Mouse (Mus musculus) C2C12 (cell line): Measurements from ENCODE around the gene Celf2. TPM values are rescaled to one million over a fixed set of nuclear protein-coding genes. Genes with fewer than 3 reads are reported as not detected.

Experiments used
- H3K27me3 ChIP-seq: one replicate; pipeline ENCODE4 v1.6.1; 2011; ENCODE audit not compliant: control insufficient read depth, insufficient read depth, insufficient read length
- H3K36me3 ChIP-seq: one replicate; pipeline ENCODE4 v1.6.1; 2011; ENCODE audit not compliant: control insufficient read depth, insufficient read depth
- H3K4me3 ChIP-seq: one replicate; pipeline ENCODE4 v1.5.1; 2011; ENCODE audit warnings: mild to moderate bottlenecking, control low read depth; ENCODE audit not compliant: poor library complexity, insufficient read depth, severe bottlenecking
- H3K79me2 ChIP-seq: one replicate; pipeline ENCODE4 v1.6.1; 2011; ENCODE audit not compliant: control insufficient read depth, insufficient read depth
- H3K79me3 ChIP-seq: one replicate; pipeline ENCODE4 v1.6.1; 2011; ENCODE audit warnings: low read depth, control low read depth
- H3ac ChIP-seq: one replicate; pipeline ENCODE3; 2011; ENCODE audit warnings: low read depth; ENCODE audit not compliant: control insufficient read depth, insufficient read length
- CEBPB ChIP-seq: IDR thresholded peaks from one replicate; pipeline ENCODE4 v1.6.1; 2011; ENCODE audit warnings: low read depth, mild to moderate bottlenecking, control low read depth, moderate library complexity
- CTCF ChIP-seq: IDR thresholded peaks from one replicate; pipeline ENCODE4 v1.5.1; 2011; ENCODE audit not compliant: control insufficient read depth, insufficient read depth, insufficient read length
- FOSL1 ChIP-seq: IDR thresholded peaks from one replicate; pipeline ENCODE4 v1.8.0; 2011; ENCODE audit warnings: mild to moderate bottlenecking, low read length; ENCODE audit not compliant: poor library complexity, insufficient read depth, severe bottlenecking
- MAX ChIP-seq: IDR thresholded peaks from one replicate; pipeline ENCODE4 v1.6.1; 2011; ENCODE audit warnings: mild to moderate bottlenecking, control low read depth
- MYOD1 ChIP-seq: IDR thresholded peaks from one replicate; pipeline ENCODE4 v1.6.1; 2011; ENCODE audit warnings: low read depth; ENCODE audit not compliant: control insufficient read depth, insufficient read length
- MYOG ChIP-seq: IDR thresholded peaks from one replicate; pipeline ENCODE4 v1.6.1; 2011; ENCODE audit not compliant: control insufficient read depth, insufficient read length; ENCODE audit errors: extremely low read depth
- USF1 ChIP-seq: IDR thresholded peaks from one replicate; pipeline ENCODE4 v1.6.1; 2011; ENCODE audit warnings: low read depth, mild to moderate bottlenecking, control low read depth, moderate library complexity
- polyA plus RNA-seq: library from polyadenylated mRNA; unstranded; fragments of >200 nt; fragmentation: generic; extraction: Trizol; gene quantifications from one replicate; pipeline ENCODE4 v1.2.1, GENCODE M21; 2012; ENCODE audit warnings: missing spikeins

Gene Celf2
- polyA plus RNA-seq, 1 experiment = 14.3 TPM

GRCm38 (mm10) chr2:6602163-6602562 is 907.2 kb downstream of the Celf2 start:
- H3K27me3 ChIP-seq = no peaks in the 10 kb centered on the region
- no peak for TF ChIP-seq USF1
- TF ChIP-seq CEBPB = no peak
- TF ChIP-seq MYOG = no peak
- no peak for TF ChIP-seq MYOD1
- no peak for TF ChIP-seq MAX
- no peak for TF ChIP-seq CTCF
- no peak for TF ChIP-seq FOSL1
- no peak overlapping the region for H3ac ChIP-seq
- no peaks in the 10 kb centered on the region for H3K79me2 ChIP-seq
- no peak overlapping the region for H3K4me3 ChIP-seq
- H3K36me3 ChIP-seq = peaks cover 4% of the 10 kb centered on the region
- H3K79me3 ChIP-seq = no peaks in the 10 kb centered on the region

- H3K36me3 ChIP-seq = peaks cover 4% of the 10 kb centered on the region
- H3K79me3 ChIP-seq = no peaks in the 10 kb centered on the region
- no peaks in the 10 kb centered on the region for H3K79me2 ChIP-seq
- H3K4me3 ChIP-seq = no peak overlapping the region
- no peaks in the 10 kb centered on the region for H3K27me3 ChIP-seq
- no peak overlapping the region for H3ac ChIP-seq
- no peak for TF ChIP-seq CTCF
- TF ChIP-seq MYOG = no peak
- TF ChIP-seq MYOD1 = no peak
- TF ChIP-seq USF1 = no peak
- no peak for TF ChIP-seq MAX
- no peak for TF ChIP-seq FOSL1
- TF ChIP-seq CEBPB = no peak
These were observed 910.5 kb downstream of the Celf2 start for GRCm38 (mm10) chr2:6598879-6599167.

- H3K79me2 ChIP-seq = no peaks in the 10 kb centered on the region
- TF ChIP-seq CTCF (no peak), USF1 (no peak), FOSL1 (no peak), MYOD1 (no peak), MAX (no peak), MYOG (no peak), CEBPB (no peak)
These were observed 911.1 kb downstream of the Celf2 start for GRCm38 (mm10) chr2:6598124-6598878.

GRCm38 (mm10) chr2:6594736-6595135 is 914.6 kb downstream of the Celf2 start:
- no peaks in the 10 kb centered on the region for H3K79me2 ChIP-seq
- no peak overlapping the region for H3K4me3 ChIP-seq
- H3ac ChIP-seq = no peak overlapping the region
- TF ChIP-seq CEBPB (no peak), CTCF (no peak), FOSL1 (no peak), USF1 (no peak), MAX (no peak), MYOG (no peak), MYOD1 (no peak)
- H3K36me3 ChIP-seq = peaks cover 4% of the 10 kb centered on the region
- no peaks in the 10 kb centered on the region for H3K27me3 ChIP-seq
- H3K79me3 ChIP-seq = no peaks in the 10 kb centered on the region

More at GRCm38 (mm10) chr2:6598124-6598878, 911.1 kb downstream of the Celf2 start:
- Histone ChIP-seq H3K36me3 (peaks cover 4% of the 10 kb centered on the region), H3K79me3 (no peaks in the 10 kb centered on the region), H3ac (no peak overlapping the region), H3K4me3 (no peak overlapping the region), H3K27me3 (no peaks in the 10 kb centered on the region)

GRCm38 (mm10) chr2:6594160-6594559 is 915.2 kb downstream of the Celf2 start:
- Histone ChIP-seq H3K27me3 (no peaks in the 10 kb centered on the region), H3K4me3 (no peak overlapping the region), H3K79me2 (no peaks in the 10 kb centered on the region), H3K36me3 (peaks cover 4% of the 10 kb centered on the region), H3K79me3 (no peaks in the 10 kb centered on the region), H3ac (no peak overlapping the region)
- TF ChIP-seq MAX (peak; percentile 33), MYOD1 (peak; percentile 36), USF1 (no peak)

- no peaks in the 10 kb centered on the region for H3K27me3 ChIP-seq
- TF ChIP-seq MYOD1 = no peak
- TF ChIP-seq MAX = no peak
- no peak for TF ChIP-seq USF1
- TF ChIP-seq MYOG = no peak
- TF ChIP-seq CTCF = no peak
- TF ChIP-seq FOSL1 = no peak
- no peak for TF ChIP-seq CEBPB
- H3K4me3 ChIP-seq = no peak overlapping the region
- no peaks in the 10 kb centered on the region for H3K79me3 ChIP-seq
- H3K36me3 ChIP-seq = peaks cover 4% of the 10 kb centered on the region
- H3K79me2 ChIP-seq = no peaks in the 10 kb centered on the region
- H3ac ChIP-seq = no peak overlapping the region
These were observed 915.6 kb downstream of the Celf2 start for GRCm38 (mm10) chr2:6593739-6594138.
